Mouse (Mus musculus) bone marrow macrophage, adult 2 months (primary cell): ENCODE results near the gene Slc36a1.

Experiments
- CTCF ChIP-seq: IDR thresholded peaks from 2 replicates; pipeline ENCODE4 v1.5.1; 2012; ENCODE audit warnings: low read depth, mild to moderate bottlenecking, low read length, moderate library complexity
- POLR2A ChIP-seq: IDR thresholded peaks from 2 replicates; pipeline ENCODE4 v1.6.1; 2012; ENCODE audit warnings: mild to moderate bottlenecking, low read depth, low read length, borderline replicate concordance

DNA sequence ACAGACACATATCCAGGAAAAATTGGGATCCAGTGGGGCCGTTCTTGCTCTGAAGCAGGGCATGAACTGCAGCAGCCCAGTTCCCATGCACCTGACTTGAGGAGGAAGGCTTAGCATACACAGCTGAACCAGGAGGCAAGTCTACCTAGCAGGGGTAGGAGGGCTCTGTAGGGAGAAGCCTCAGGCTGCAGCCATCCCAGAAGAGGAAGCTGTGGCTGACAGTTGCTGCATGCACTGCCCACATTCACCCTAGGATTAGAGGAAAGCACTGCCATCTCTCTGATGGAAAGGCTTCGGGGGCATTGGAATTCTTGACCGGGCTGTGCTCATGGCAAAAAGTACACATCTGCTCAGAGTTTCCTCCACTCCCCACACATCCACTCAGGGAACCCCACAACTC, 24.3 kb upstream of the Slc36a1 start:
- TF ChIP-seq CTCF (no peak), POLR2A (no peak)
